Mouse (Mus musculus) layer of hippocampus, adult 2 months (tissue): Measurements from ENCODE around the gene Rplp2. TPM values are rescaled to one million over a fixed set of nuclear protein-coding genes. Genes with fewer than 3 reads are reported as not detected.
A peak's percentile ranks its signal among the peaks of the same experiment; 100 is the strongest.

Source experiments
- DNase-seq, 2 experiments: peaks; one replicate each; pipeline ENCODE4 v3.0.0; 2022; ENCODE audit warnings: low spot score in 2 of 2
- H3K27ac ChIP-seq: fragments of 200-600 bp; 2 replicates; pipeline ENCODE4 v1.8.1; 2022
- H3K4me3 ChIP-seq: fragments of 200-600 bp; 2 replicates; pipeline ENCODE4 v1.8.1; 2022; ENCODE audit warnings: mild to moderate bottlenecking
- CTCF ChIP-seq: fragments of 200-600 bp; conservative IDR thresholded peaks from 2 replicates; pipeline ENCODE4 v1.8.1; 2022; ENCODE audit warnings: antibody characterized with exemption, mild to moderate bottlenecking, moderate library complexity
- total RNA-seq, 2 experiments: library from RNA; stranded (reverse); gene quantifications; 2 replicates each; pipeline ENCODE4 v1.2.3; 2021

The Rplp2 gene
- total RNA-seq, 2 experiments from 2014 or later, result 548 to 575 TPM

GRCm38 (mm10) chr7:141418970-141419369, 28.2 kb upstream of the Rplp2 start:
- peak in 1 of 2 experiments; percentile 61 for DNase-seq
- Histone ChIP-seq H3K27ac (peak overlapping the region; percentile 14; the same call in 1 of the 2 replicates), H3K4me3 (no peak overlapping the region)
- no peak for TF ChIP-seq CTCF

- no peak for TF ChIP-seq CTCF
- DNase-seq, result no peak
- Histone ChIP-seq H3K4me3 (no peak overlapping the region), H3K27ac (no peak overlapping the region)
Observed at GRCm38 (mm10) chr7:141420030-141420702, 27.0 kb upstream of the Rplp2 start.

- DNase-seq, result no peak
- Histone ChIP-seq H3K27ac (no peak overlapping the region), H3K4me3 (no peak overlapping the region)
- no peak for TF ChIP-seq CTCF
Observed at GRCm38 (mm10) chr7:141423811-141424210, 23.4 kb upstream of the Rplp2 start.

GRCm38 (mm10) chr7:141426948-141427730, 20.0 kb upstream of the Rplp2 start:
- DNase-seq, result no peak
- Histone ChIP-seq H3K4me3 (no peak overlapping the region), H3K27ac (no peak overlapping the region)
- TF ChIP-seq CTCF, result no peak

GRCm38 (mm10) chr7:141428701-141429100, 18.5 kb upstream of the Rplp2 start:
- TF ChIP-seq CTCF, result no peak
- H3K27ac ChIP-seq, result peak overlapping the region; percentile 98
- H3K4me3 ChIP-seq, result peak overlapping the region; percentile 77
- no peak for DNase-seq

GRCm38 (mm10) chr7:141429310-141429709, 17.9 kb upstream of the Rplp2 start, which contains the start of gene Cend1:
Cend1 (minus strand) TSS chr7:141429491.
- DNase-seq, result peak; percentile 87 to 94
- peak within 1 kb of the TSS; percentile 77 for H3K4me3 ChIP-seq
- peak within 1 kb of the TSS; percentile 98 for H3K27ac ChIP-seq
- TF ChIP-seq CTCF, result 0 out of 2 replicates have a peak, but pooled peaks have one; percentile 12

- Histone ChIP-seq H3K4me3 (peak overlapping the region; percentile 77), H3K27ac (peak overlapping the region; percentile 98)
- no peak for DNase-seq
- no peak for TF ChIP-seq CTCF
Observed at GRCm38 (mm10) chr7:141429840-141430584, 17.2 kb upstream of the Rplp2 start.

GRCm38 (mm10) chr7:141430585-141431240, 16.5 kb upstream of the Rplp2 start:
- H3K4me3 ChIP-seq, result no peak overlapping the region
- DNase-seq, result no peak
- no peak for TF ChIP-seq CTCF
- no peak overlapping the region for H3K27ac ChIP-seq

- no peak overlapping the region; the same call in 1 of the 2 replicates for H3K27ac ChIP-seq
- H3K4me3 ChIP-seq, result no peak overlapping the region
- TF ChIP-seq CTCF, result no peak
- DNase-seq, result no peak
Observed at GRCm38 (mm10) chr7:141431434-141432185, 15.6 kb upstream of the Rplp2 start.

- no peak for DNase-seq
- no peak for TF ChIP-seq CTCF
- peak overlapping the region; percentile 97 for H3K27ac ChIP-seq
- H3K4me3 ChIP-seq, result no peak overlapping the region; the same call in 1 of the 2 replicates
Observed at GRCm38 (mm10) chr7:141432186-141432611, 15.0 kb upstream of the Rplp2 start.

GRCm38 (mm10) chr7:141432741-141433516, 14.2 kb upstream of the Rplp2 start:
- H3K4me3 ChIP-seq, result peak overlapping the region; percentile 63
- no peak for DNase-seq
- peak overlapping the region; percentile 97 for H3K27ac ChIP-seq
- TF ChIP-seq CTCF, result peak; percentile 30; the same call in 1 of the 2 replicates
